Mouse (Mus musculus) hindbrain, embryonic 10.5 days (tissue): ENCODE results near the gene Heatr4. TPM values are rescaled to one million over a fixed set of nuclear protein-coding genes. Genes with fewer than 3 reads are reported as not detected.
A peak's percentile ranks its signal among the peaks of the same experiment; 100 is the strongest.
"Not testable (repeated sequence)": the region's sequence is repeated elsewhere in the genome, so short reads cannot be mapped to it uniquely, and the experiment has no call there.

Experiments used
- DNase-seq: peaks from one replicate; pipeline ENCODE4 v3.0.0-alpha.2; 2017; ENCODE audit warnings: low spot score
- H3K27ac ChIP-seq: fragments of 300-500 bp; sonication (generic); 2 replicates; pipeline ENCODE4 v1.5.1; 2016; ENCODE audit warnings: mild to moderate bottlenecking, moderate library complexity
- H3K27me3 ChIP-seq: fragments of 300-500 bp; sonication (generic); 2 replicates; pipeline ENCODE4 v1.6.1; 2016; ENCODE audit warnings: mild to moderate bottlenecking; ENCODE audit not compliant: poor library complexity, insufficient read depth, severe bottlenecking
- H3K36me3 ChIP-seq: fragments of 300-500 bp; sonication (generic); 2 replicates; pipeline ENCODE4 v1.6.1; 2016; ENCODE audit warnings: mild to moderate bottlenecking, moderate library complexity
- H3K4me1 ChIP-seq: fragments of 300-500 bp; sonication (generic); replicated peaks from 2 replicates; pipeline ENCODE4 v1.6.1; 2016; ENCODE audit warnings: mild to moderate bottlenecking
- H3K4me3 ChIP-seq: fragments of 300-500 bp; sonication (generic); 2 replicates; pipeline ENCODE4 v1.5.1; 2016; ENCODE audit warnings: mild to moderate bottlenecking, moderate library complexity
- H3K9me3 ChIP-seq: fragments of 300-500 bp; sonication (generic); 2 replicates; pipeline ENCODE4 v1.6.1; 2016; ENCODE audit warnings: mild to moderate bottlenecking, moderate library complexity
- WGBS: fragments of 180-500 bp; shearing (Covaris S2); methylation state at CpG from one replicate; pipeline ENCODE4 v1.1.7; 2016; 5-methylcytosine and 5-hydroxymethylcytosine counted together
- polyA plus RNA-seq: library from polyadenylated mRNA; unstranded; fragments of >200 nt; fragmentation: Nextera tagmentation; extraction: Ambion mirVana; gene quantifications from 2 replicates; pipeline ENCODE4 v1.2.1, GENCODE M21; 2016

The Heatr4 gene
- polyA plus RNA-seq, 1 experiment from 2014 or later, result not detected

DNA sequence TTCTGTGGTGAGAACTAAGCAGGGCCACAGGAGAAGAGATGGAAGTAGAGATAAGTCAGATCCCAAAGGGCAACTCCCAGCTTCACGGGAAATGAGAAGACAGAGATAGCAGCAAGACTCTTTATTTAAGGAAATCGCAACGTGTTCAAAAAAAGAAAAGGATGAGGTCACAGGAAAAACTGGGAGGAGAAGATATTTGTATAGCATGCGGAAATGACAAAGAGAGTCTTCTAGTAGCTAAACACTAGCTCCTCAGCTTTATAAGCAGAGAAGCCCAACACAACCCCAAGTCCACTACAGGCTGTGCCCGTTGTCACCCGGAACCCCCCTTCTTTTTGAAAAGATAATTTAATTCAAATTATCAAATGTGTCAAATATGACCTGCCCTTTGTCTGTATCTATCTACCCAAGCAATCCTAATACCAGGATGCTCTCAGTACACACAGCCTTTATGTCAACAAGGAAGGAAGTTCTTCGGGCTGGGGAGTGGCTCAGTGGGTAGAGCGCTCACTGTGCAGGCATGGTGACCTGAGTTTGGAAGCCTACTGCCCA lies 37.3 kb downstream of the Heatr4 start:
- WGBS, result 89% methylated on average over 8 of the region's 8 CpGs
- H3K27ac ChIP-seq, result no peak overlapping the region; the same call in 1 of the 2 replicates
- H3K9me3 ChIP-seq, result no peaks in the 10 kb centered on the region
- H3K36me3 ChIP-seq, result peaks cover 7% of the 10 kb centered on the region
- no peak for DNase-seq
- H3K4me1 ChIP-seq, result peaks cover 26% of the 10 kb centered on the region
- H3K4me3 ChIP-seq, result no peak overlapping the region
- no peaks in the 10 kb centered on the region for H3K27me3 ChIP-seq

DNA sequence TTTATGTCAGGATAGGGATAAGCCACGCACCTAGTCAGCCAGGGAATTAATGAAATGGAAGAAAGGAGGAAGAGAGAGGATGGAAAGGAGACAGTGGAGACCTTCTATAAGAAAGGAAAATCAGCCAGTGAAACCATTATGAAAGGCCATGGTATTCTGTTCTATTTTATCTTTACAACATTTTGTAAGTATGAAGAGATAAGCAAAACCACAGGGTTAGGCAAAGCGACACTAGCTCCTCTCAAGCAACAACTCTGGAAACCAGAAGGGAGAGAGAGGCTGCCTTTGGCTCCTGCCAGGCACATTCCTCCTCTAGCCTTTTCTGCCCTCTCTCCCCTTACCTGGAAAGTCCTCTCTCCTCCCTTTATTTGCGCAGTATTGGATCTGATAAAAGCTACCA lies 42.7 kb downstream of the Heatr4 start:
- no peaks in the 10 kb centered on the region for H3K36me3 ChIP-seq
- no peak for DNase-seq
- WGBS, result 80% methylated on average over 3 of the region's 3 CpGs
- H3K4me1 ChIP-seq, result peaks cover 9% of the 10 kb centered on the region; the same call in 1 of the 2 replicates
- no peaks in the 10 kb centered on the region for H3K9me3 ChIP-seq
- no peaks in the 10 kb centered on the region for H3K27me3 ChIP-seq
- H3K4me3 ChIP-seq, result no peak overlapping the region
- H3K27ac ChIP-seq, result no peak overlapping the region

DNA sequence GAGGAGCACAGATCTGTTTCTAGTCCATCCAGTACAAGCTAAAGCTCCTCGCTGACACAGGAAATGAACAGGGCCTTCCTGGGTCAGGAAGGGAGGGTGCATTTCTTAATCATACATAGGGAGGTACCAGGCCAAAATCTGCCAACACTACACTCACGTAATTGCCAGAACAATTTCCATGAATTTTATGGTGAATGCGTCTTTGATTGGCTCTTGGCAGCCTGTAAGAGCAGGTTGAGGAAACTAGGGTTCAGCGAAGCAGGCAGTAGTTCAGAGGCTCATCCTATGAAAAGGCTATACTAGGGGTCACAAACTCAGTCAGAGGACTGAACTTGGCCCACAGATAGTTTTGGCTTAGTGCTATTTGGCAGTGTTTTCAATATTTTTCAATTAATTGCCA lies 44.6 kb downstream of the Heatr4 start:
- no peak for DNase-seq
- Histone ChIP-seq H3K27ac (no peak overlapping the region), H3K4me1 (peaks cover 9% of the 10 kb centered on the region; the same call in 1 of the 2 replicates), H3K36me3 (no peaks in the 10 kb centered on the region), H3K4me3 (no peak overlapping the region), H3K9me3 (no peaks in the 10 kb centered on the region), H3K27me3 (no peaks in the 10 kb centered on the region)
- WGBS, result 65% methylated on average over 4 of the region's 4 CpGs

DNA sequence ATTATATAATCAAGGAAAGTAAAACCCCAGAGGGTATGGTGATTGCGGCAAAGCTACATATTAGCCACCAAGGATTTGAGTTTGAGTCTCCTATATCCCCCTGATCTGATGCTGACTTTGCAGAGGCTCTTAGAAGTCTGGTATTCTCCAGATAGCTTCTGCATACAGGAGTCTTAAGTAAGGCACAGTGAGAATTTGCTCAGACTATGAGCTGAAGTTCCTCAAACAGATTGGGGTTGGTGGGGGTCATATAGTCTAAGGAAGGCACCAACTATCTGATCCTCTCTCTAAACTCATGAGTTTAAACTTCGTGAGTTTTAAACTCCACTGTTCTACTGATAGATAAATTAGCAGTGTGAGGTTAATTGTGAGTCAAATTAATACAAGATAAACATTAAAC lies 45.3 kb downstream of the Heatr4 start:
- whole genome bisulfite sequencing, result 79% methylated on average over 2 of the region's 2 CpGs
- H3K4me1 ChIP-seq, result peaks cover 9% of the 10 kb centered on the region; the same call in 1 of the 2 replicates
- no peaks in the 10 kb centered on the region for H3K9me3 ChIP-seq
- no peak for DNase-seq
- H3K36me3 ChIP-seq, result no peaks in the 10 kb centered on the region
- H3K27me3 ChIP-seq, result no peaks in the 10 kb centered on the region
- H3K4me3 ChIP-seq, result no peak overlapping the region
- no peak overlapping the region for H3K27ac ChIP-seq

DNA sequence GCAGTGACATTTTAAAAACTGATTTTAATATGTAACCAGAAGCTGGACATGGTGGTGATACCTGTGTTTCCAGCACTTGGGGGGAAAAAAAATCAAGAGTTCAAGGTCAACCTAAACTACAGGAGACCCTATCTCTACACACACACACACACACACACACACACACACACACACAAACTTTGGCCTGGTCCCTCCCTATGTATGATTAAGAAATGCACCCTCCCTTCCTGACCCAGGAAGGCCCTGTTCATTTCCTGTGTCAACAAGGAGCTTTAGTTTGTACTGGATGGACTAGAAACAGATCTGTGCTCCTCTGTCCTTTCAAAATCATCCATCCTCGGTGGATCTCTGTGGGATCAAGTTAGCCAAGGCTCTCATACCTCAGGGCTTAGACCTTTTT lies 46.1 kb downstream of the Heatr4 start:
- WGBS, result 57% methylated on average over 1 of the region's 1 CpGs
- not testable (repeated sequence) for H3K4me1 ChIP-seq, H3K36me3 ChIP-seq, H3K27ac ChIP-seq, H3K27me3 ChIP-seq, H3K4me3 ChIP-seq, DNase-seq, H3K9me3 ChIP-seq

DNA sequence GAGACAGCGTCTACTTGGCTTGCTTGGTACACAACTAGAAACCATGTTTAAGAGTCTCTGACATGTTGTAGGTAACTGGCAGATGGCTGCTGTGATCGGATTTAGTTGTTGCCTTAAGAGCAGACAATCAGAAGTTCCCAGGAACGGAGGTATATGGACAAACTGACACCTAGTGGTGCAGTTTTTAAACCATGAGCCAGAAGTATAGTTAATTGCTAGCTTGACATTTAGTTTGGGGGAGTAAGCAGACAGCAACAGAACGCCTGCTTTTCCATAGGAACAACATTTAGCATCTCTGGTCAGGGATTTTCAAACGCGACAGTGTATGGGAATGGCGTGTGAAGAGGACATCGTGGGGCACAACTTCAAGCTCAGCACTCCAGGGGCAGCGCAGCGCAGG lies 47.1 kb downstream of the Heatr4 start:
- Histone ChIP-seq H3K27ac (no peak overlapping the region), H3K9me3 (no peaks in the 10 kb centered on the region), H3K36me3 (no peaks in the 10 kb centered on the region), H3K4me3 (no peak overlapping the region), H3K27me3 (no peaks in the 10 kb centered on the region), H3K4me1 (peaks cover 16% of the 10 kb centered on the region; the same call in 1 of the 2 replicates)
- DNase-seq, result no peak
- 68% methylated on average over 10 of the region's 10 CpGs for WGBS

DNA sequence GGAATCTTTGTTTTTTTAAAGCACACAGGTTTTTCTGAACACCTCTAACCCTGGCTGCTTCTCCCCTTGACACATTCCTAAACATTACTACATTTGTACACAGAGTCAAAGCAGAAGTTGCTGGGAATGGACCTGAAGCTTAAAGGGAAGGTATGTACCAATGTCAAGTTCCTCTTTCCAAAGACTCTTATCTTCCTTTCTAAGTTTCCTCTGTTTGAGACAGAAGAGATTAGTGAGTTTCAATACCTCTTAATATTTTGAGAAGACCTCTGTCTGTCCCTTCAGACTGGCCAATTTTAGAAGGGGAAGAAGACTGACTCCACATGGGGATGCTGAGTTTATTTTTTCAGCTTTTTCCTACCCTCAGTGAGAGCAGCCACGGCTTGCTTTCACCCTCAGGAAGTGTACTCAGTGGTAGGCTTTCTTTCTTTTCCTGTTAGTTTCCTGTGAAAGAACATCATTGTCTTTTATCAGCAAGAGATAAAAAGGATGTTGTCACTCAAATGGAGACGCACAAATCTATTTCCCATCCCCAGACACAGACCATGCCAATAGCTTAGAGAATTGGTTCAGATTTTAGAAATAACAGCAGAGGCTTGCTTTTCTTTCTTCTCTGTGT lies 55.4 kb downstream of the Heatr4 start:
- no peaks in the 10 kb centered on the region for H3K9me3 ChIP-seq
- H3K27ac ChIP-seq, result no peak overlapping the region
- H3K27me3 ChIP-seq, result no peaks in the 10 kb centered on the region
- WGBS, result 38% methylated on average over 2 of the region's 2 CpGs
- H3K4me3 ChIP-seq, result no peak overlapping the region
- H3K4me1 ChIP-seq, result peaks cover 18% of the 10 kb centered on the region
- H3K36me3 ChIP-seq, result no peaks in the 10 kb centered on the region
- no peak for DNase-seq

DNA sequence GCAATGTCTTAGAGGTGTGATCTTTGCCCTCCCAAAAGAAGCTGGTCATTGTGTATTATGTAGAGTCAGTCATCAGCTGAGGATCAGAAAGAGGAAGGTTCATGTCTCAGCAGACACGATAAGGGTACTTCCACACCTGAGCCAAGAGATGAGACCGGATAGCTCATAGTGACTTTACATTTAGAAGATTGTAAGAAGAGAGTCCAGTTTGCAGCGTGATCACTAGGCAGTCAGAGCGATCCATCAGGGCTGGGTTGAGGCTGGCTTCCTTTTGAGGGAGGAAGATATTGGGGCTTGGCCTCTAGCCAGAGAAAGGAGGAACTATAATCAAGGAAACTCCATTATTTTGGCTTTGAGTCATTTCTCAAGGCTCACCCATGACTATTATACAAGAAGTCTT lies 56.9 kb downstream of the Heatr4 start:
- 90% methylated on average over 4 of the region's 4 CpGs for WGBS
- peaks cover 28% of the 10 kb centered on the region for H3K4me1 ChIP-seq
- H3K27ac ChIP-seq, result no peak overlapping the region
- no peaks in the 10 kb centered on the region for H3K9me3 ChIP-seq
- no peak for DNase-seq
- H3K4me3 ChIP-seq, result no peak overlapping the region
- no peaks in the 10 kb centered on the region for H3K36me3 ChIP-seq
- no peaks in the 10 kb centered on the region for H3K27me3 ChIP-seq

DNA sequence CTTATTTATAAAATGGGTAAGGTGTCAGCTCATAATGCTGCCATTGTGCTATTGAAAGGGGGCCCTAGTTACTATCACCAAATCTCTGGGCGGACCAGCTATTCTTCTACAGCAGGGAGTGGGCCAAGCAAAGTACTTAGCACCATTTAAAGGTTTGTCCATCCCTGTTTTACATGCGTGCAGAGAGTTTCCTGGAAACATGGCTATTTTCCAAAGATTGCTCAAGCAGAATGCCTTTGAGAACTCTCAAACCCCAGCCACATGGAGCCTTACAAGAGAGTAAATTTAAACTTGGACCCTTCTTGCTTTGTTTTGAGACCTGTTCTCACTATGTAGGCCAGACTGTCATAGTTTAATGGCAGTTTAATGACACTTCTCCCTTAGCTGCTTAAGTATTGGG lies 58.6 kb downstream of the Heatr4 start:
- Histone ChIP-seq H3K4me1 (peaks cover 27% of the 10 kb centered on the region), H3K4me3 (no peak overlapping the region), H3K9me3 (no peaks in the 10 kb centered on the region), H3K36me3 (no peaks in the 10 kb centered on the region), H3K27me3 (no peaks in the 10 kb centered on the region), H3K27ac (no peak overlapping the region)
- no peak for DNase-seq
- 86% methylated on average over 2 of the region's 2 CpGs for WGBS

DNA sequence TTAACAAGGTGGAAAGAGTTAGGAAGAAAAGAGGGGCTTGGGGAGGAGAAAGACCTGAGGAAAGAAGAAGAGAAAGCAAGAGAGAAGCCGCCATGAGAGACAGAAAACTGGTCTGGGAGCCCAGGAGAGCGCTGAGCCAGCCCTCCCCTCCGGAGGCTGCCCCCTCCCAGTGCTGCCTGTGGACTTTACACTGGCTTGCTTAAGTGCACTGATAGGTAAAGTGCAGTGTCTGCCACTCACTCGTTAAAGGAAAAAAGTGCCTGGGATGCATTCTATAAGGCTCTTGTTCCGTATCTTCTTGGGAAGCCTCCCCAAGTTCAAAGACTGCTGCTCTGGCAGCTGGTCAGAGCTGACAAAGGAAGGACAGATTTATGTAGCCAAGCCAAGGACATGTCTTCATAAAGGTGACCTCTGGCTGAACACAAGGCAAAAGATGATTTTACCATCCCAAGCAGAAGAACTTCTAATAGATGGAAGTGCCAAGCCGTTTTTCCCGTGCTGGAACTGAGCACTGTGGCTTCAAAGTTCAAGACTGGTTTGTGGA lies 59.4 kb downstream of the Heatr4 start:
- WGBS, result 66% methylated on average over 7 of the region's 7 CpGs
- no peak for DNase-seq
- Histone ChIP-seq H3K27me3 (no peaks in the 10 kb centered on the region), H3K4me3 (no peak overlapping the region), H3K27ac (no peak overlapping the region), H3K9me3 (no peaks in the 10 kb centered on the region), H3K4me1 (peaks cover 35% of the 10 kb centered on the region), H3K36me3 (no peaks in the 10 kb centered on the region)

DNA sequence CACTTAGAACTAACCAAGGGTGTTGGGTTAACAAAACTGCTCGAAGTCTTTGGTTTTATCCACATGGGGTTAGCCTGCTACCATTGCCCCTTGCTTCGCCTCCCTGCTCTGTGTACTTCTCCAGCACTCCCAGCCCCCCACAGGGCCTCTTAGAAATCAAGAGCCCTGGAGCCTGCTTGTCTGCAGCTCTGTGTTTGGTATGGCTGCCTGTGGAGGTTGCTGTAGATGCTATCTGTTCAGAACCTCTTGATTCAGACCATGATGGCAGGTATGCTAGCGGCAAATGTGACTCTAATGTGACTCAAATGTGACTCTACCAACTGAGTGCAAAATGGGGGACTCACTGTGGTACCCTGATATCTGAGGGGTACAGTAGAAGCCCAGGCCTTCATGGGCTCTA lies 60.3 kb downstream of the Heatr4 start:
- H3K4me3 ChIP-seq, result no peak overlapping the region
- no peak for DNase-seq
- no peaks in the 10 kb centered on the region for H3K36me3 ChIP-seq
- H3K27me3 ChIP-seq, result no peaks in the 10 kb centered on the region
- peak overlapping the region; percentile 54; the same call in 1 of the 2 replicates for H3K27ac ChIP-seq
- H3K9me3 ChIP-seq, result no peaks in the 10 kb centered on the region
- peaks cover 41% of the 10 kb centered on the region for H3K4me1 ChIP-seq
- 54% methylated on average over 3 of the region's 3 CpGs for WGBS

DNA sequence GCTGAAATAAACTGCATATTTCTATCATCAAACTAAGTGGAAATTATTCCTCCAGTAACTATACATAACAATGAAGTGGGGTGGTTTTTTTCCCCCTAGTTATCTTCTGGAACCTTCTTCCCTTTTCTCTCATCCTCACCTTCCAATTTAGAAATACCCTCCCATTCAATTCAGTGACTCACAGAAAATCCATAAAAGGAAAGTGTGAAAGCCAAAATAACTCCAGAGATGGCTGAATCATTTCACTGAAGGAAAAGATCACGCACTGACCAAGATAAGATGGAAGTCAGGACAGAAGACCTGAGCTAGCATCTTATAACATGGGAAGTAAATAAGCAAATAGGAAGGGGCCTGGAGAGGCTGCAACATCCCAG lies 61.2 kb downstream of the Heatr4 start:
- H3K27me3 ChIP-seq, result no peaks in the 10 kb centered on the region
- 89% methylated on average over 1 of the region's 1 CpGs for WGBS
- H3K9me3 ChIP-seq, result no peaks in the 10 kb centered on the region
- no peak for DNase-seq
- H3K36me3 ChIP-seq, result no peaks in the 10 kb centered on the region
- H3K4me1 ChIP-seq, result peaks cover 45% of the 10 kb centered on the region
- 0 out of 2 replicates have a peak overlapping the region, but pooled peaks have one; percentile 94 for H3K27ac ChIP-seq
- no peak overlapping the region for H3K4me3 ChIP-seq

DNA sequence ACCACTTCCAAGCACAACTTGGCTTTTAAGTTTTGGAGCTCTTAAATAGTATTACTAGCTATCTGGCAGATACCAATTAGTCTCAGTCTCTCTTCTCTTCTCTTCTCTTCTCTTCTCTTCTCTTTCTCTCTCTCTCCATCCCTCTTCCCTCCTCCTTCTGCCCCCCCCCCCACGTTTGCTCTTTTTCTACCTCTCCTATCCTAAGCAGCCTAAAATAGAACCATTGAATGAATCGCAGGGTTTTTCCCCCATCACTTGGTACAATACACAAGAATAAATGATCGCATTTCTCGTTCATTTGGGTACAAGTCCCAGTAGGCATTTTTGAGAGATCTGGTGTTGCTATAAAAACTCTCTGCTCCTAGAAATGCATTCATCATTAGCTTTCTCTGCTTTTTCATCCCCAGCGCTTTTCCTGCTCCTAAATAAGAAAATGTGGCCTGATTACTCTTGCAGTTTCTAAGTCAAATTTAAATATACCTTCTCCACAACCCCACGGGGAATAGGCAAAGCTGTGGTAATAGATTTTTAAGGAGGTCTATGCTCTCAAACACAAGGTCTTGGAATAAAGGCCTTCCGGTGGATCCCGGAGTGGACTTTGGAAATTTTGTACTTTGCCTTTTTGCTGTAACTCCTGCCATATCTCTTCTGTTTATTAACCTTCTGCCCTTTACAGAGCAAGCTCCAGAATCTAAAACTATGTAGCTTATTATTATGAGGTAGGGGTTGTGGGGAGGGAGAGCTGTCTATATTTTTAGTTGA lies 61.7 kb downstream of the Heatr4 start:
- H3K27ac ChIP-seq, result peak overlapping the region; percentile 94
- no peaks in the 10 kb centered on the region for H3K36me3 ChIP-seq
- WGBS, result 45% methylated on average over 8 of the region's 8 CpGs
- H3K9me3 ChIP-seq, result no peaks in the 10 kb centered on the region
- peaks cover 45% of the 10 kb centered on the region for H3K4me1 ChIP-seq
- peak overlapping the region; percentile 97 for H3K4me3 ChIP-seq
- DNase-seq, result no peak
- no peaks in the 10 kb centered on the region for H3K27me3 ChIP-seq
